ENCODE assay signal across 13 mouse cellular contexts in the genomic region with DNA sequence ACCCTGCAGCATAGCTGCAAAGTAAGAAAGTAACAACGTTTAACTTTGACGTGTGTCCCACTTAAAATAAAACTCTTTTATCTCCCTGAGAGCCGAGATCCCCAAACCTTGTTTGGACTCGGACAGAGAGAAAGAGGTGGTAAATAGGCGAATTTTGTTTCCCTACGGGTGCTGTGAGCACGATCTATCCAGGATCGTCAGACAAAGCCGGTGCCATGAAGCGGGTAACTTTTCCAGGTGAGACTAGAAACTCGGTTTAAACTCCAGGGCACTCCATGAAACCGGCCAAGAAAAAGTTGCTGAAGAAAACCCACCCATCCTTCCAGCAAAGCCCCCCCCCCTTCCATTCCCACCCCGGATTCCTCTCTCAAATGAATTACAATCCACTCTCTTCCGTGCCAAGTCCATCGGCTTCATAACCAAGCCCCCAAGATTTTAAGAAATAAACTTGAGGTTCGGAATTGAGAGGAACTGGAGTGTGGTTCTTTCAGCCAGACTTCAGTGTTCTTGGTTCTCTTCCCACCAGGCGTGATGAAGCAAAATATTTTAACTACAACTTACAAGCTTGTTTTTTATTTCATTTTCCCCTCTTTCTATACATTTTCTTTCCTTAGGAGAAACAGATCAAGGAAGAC.
A peak's percentile ranks its signal among the peaks of the same experiment; 100 is the strongest.
DNase-seq lines count a peak whose midpoint lies in the region; ATAC-seq and TF ChIP-seq lines count a peak whose summit lies in the region.
"Had no signal": no experiment of that assay in that cellular context is flagged by ENCODE, and none has a peak within 500 bp of the region (broad histone marks: within the 10 kb centered on the region; RNA-seq: fewer than 3 reads in every experiment).

No protein-coding gene starts in this region.

- peak overlapping the region; percentile 88 for H3K27ac ChIP-seq in hindbrain, embryonic 10.5 days
- H3K27ac ChIP-seq in hindbrain, embryonic 16.5 days (ENCODE audit: low read depth, low read length), result no peak overlapping the region
- H3K27ac ChIP-seq in limb, embryonic 14.5 days (replicated peaks; ENCODE audit: low read depth, low read length), result no peak overlapping the region
- H3K27ac ChIP-seq: embryonic facial prominence, embryonic 15.5 days had no signal

- ATAC-seq in hindbrain, embryonic 16.5 days, result no peak
- no peak for ATAC-seq in limb, embryonic 14.5 days (ENCODE audit: low FRiP score, low read depth)
- ATAC-seq: activated CD4-positive, CD25-positive, alpha-beta regulatory T cell, adult 4 months had no signal

- WGBS in hindbrain, embryonic 10.5 days, result 1% methylated on average over 17 of the region's 17 CpGs
- WGBS in hindbrain, embryonic 16.5 days, result 4% methylated on average over 17 of the region's 17 CpGs
- 5% methylated on average over 17 of the region's 17 CpGs for WGBS in limb, embryonic 14.5 days

- H3K4me3 ChIP-seq in hindbrain, embryonic 10.5 days, result peak overlapping the region; percentile 50
- H3K4me3 ChIP-seq in hindbrain, embryonic 16.5 days (ENCODE audit: low read length), result no peak overlapping the region
- H3K4me3 ChIP-seq in limb, embryonic 14.5 days (replicated peaks; ENCODE audit: low read length), result peak overlapping the region; percentile 3

- no peaks in the 10 kb centered on the region for H3K9me3 ChIP-seq in hindbrain, embryonic 10.5 days
- H3K9me3 ChIP-seq in hindbrain, embryonic 16.5 days (ENCODE audit: control insufficient read depth, low read length), result no peaks in the 10 kb centered on the region; the same call in 1 of the 2 replicates
- no peaks in the 10 kb centered on the region for H3K9me3 ChIP-seq in limb, embryonic 14.5 days (ENCODE audit: control insufficient read depth, low read length)
- H3K9me3 ChIP-seq: embryonic facial prominence, embryonic 15.5 days had no signal

- TF ChIP-seq POLR2A in limb, embryonic 14.5 days (IDR thresholded peaks at IDR 0.05; ENCODE audit: borderline replicate concordance, extremely low read depth, insufficient read depth, insufficient read length), result no peak

- peaks cover 85% of the 10 kb centered on the region for H3K27me3 ChIP-seq in hindbrain, embryonic 10.5 days (ENCODE audit: insufficient read depth, poor library complexity, severe bottlenecking)
- H3K27me3 ChIP-seq in hindbrain, embryonic 16.5 days (replicated peaks; ENCODE audit: control insufficient read depth, insufficient read depth, low read length), result peaks cover 9% of the 10 kb centered on the region
- H3K27me3 ChIP-seq in limb, embryonic 14.5 days (ENCODE audit: control insufficient read depth, insufficient read depth, low read length), result peaks cover 42% of the 10 kb centered on the region

- DNase-seq in hindbrain, embryonic 10.5 days (ENCODE audit: low spot score), result peak; percentile 39
- DNase-seq in Muller cell, postnatal 12 days (ENCODE audit: inconsistent ontology term), result peak; percentile 18
- DNase-seq in embryo, embryonic 9.5 days (ENCODE audit: extremely low spot score), result peak; percentile 45
- DNase-seq in limb, embryonic 14.5 days (ENCODE audit: low spot score), result no peak
- no peak for DNase-seq in adrenal gland, postnatal 10 days
- DNase-seq in heart, postnatal 25 days (ENCODE audit: low spot score), result no peak
- no peak for DNase-seq in thymus, postnatal 10 days (ENCODE audit: low spot score in 2 of 2)
- DNase-seq: cerebellum, adult 8-10 months; kidney, adult 8-10 months; lung, adult 18-20 months had no signal

- no peak overlapping the region for H3K4me2 ChIP-seq in hindbrain, embryonic 16.5 days (ENCODE audit: low read length)
- H3K4me2 ChIP-seq in limb, embryonic 14.5 days (replicated peaks; ENCODE audit: low read depth, low read length, severe bottlenecking), result no peak overlapping the region

- intact Hi-C loops in heart, postnatal 25 days (cut with DNase I), result no loop called here

- no peak overlapping the region for H3K9ac ChIP-seq in hindbrain, embryonic 16.5 days (ENCODE audit: low read depth, low read length)
- H3K9ac ChIP-seq in limb, embryonic 14.5 days (ENCODE audit: low read depth, low read length, severe bottlenecking), result no peak overlapping the region
- H3K9ac ChIP-seq: embryonic facial prominence, embryonic 15.5 days had no signal

- H3K36me3 ChIP-seq in hindbrain, embryonic 10.5 days, result no peaks in the 10 kb centered on the region
- no peaks in the 10 kb centered on the region for H3K36me3 ChIP-seq in hindbrain, embryonic 16.5 days (ENCODE audit: control insufficient read depth, insufficient read depth, low read length)
- no peaks in the 10 kb centered on the region for H3K36me3 ChIP-seq in limb, embryonic 14.5 days (ENCODE audit: control insufficient read depth, insufficient read depth, low read length)
- H3K36me3 ChIP-seq: embryonic facial prominence, embryonic 15.5 days had no signal

- peaks cover 25% of the 10 kb centered on the region for H3K4me1 ChIP-seq in hindbrain, embryonic 10.5 days (replicated peaks)
- H3K4me1 ChIP-seq in hindbrain, embryonic 16.5 days (ENCODE audit: control insufficient read depth, insufficient read depth, low read depth, low read length), result peaks cover 3% of the 10 kb centered on the region; the same call in 1 of the 2 replicates
- peaks cover 3% of the 10 kb centered on the region; the same call in 1 of the 2 replicates for H3K4me1 ChIP-seq in limb, embryonic 14.5 days (ENCODE audit: control insufficient read depth, insufficient read depth, low read length)

Comparison
In these comparisons a context has a peak if more than half of its experiments do, and no peak if none do; other contexts are left out.
1. DNase-seq: peak in hindbrain, embryonic 10.5 days (single experiment), Muller cell, postnatal 12 days (single experiment) and embryo, embryonic 9.5 days (single experiment); none in limb, embryonic 14.5 days (single experiment), adrenal gland, postnatal 10 days (single experiment), heart, postnatal 25 days (single experiment) and thymus, postnatal 10 days (0 of 2).